Mouse (Mus musculus) Patski (cell line): ENCODE data around the gene Efl1. TPM values are rescaled to one million over a fixed set of nuclear protein-coding genes. Genes with fewer than 3 reads are reported as not detected.

Experiments used
- ATAC-seq: fragments of 100-300 bp; one replicate; pipeline ENCODE4 v1.8.0; 2021
- CTCF ChIA-PET: fragments of 350-600 bp; sonication (Branson Sonifier 250); formaldehyde crosslinking; loops from one replicate; lab custom pipeline; 2022; ENCODE audit warnings: inconsistent platforms; lab: Charles Lee
- POLR2A ChIA-PET: fragments of 350-600 bp; sonication (Branson Sonifier 250); formaldehyde crosslinking; loops from one replicate; lab custom pipeline; 2022; ENCODE audit warnings: antibody characterized with exemption, inconsistent platforms; lab: Charles Lee
- DNase-seq: peaks from one replicate; pipeline ENCODE4 v3.0.0-alpha.2; 2011; ENCODE audit warnings: low read depth, low spot score
- H3K27me3 ChIP-seq: fragments of 371-371 bp; one replicate; pipeline ENCODE4 v1.5.1; 2021
- CTCF ChIP-seq: fragments of 100-300 bp; IDR thresholded peaks from one replicate; pipeline ENCODE4 v1.5.1; 2021
- in situ Hi-C: fragments of 300-500 bp; cut with MboI; formaldehyde crosslinking; loops from 3 replicates; pipeline ENCODE4 v1.11.1; 2018; ENCODE audit warnings: low pct_unique_long_range_greater_than_20kb, mixed read lengths
- polyA plus RNA-seq: library from polyadenylated mRNA; unstranded; gene quantifications from one replicate; pipeline ENCODE4 v1.2.3, GENCODE M21; 2021

Gene Efl1
- polyA plus RNA-seq, 1 experiment from 2014 or later, result 18.8 TPM

DNA sequence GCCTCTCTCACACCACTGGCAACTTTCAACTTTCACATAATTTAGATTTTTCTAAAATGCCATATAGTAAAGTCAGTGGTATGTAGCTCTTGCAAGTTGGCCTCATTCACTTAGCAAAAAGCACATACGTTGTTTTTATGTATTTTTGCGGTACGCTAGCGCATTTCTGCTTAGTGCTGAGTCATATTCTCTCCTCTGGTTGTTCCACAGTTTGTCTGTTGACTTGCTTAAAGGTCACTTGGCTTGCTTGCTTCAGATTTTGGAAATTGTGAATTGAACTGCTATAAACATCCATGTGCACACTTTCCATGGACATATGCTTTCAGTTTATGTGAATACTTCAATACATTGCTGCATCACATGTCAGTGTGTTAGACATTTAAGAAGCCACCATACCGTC is 31.5 kb downstream of the Efl1 start:
- no peaks in the 10 kb centered on the region for H3K27me3 ChIP-seq
- ATAC-seq, result no peak
- in situ Hi-C loops, result no loop called here
- no peak for TF ChIP-seq CTCF
- DNase-seq, result no peak
- ChIA-PET POLR2A (no interaction called here), CTCF (no interaction called here)

DNA sequence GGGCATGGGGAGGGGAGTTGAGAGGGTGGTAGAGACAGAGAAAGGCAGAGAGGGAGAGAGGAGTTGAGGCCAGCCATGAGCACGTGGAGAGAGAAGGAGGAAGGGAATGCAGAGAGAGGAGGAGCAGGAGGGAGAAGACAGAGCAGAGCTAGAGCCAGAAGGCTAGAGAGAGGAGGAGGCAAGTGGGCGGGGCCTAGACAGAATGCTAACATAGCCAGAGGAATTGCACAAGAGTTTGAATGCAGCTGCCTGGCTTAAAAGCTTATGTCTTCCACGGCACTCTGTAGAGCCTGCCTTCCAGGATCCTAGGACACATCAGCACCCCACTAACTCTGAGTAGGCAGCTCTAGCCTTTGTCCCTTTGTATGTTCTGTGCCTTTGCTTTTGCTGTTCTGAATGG is 40.3 kb downstream of the Efl1 start:
- DNase-seq (no peak), ATAC-seq (peak; percentile 74)

DNA sequence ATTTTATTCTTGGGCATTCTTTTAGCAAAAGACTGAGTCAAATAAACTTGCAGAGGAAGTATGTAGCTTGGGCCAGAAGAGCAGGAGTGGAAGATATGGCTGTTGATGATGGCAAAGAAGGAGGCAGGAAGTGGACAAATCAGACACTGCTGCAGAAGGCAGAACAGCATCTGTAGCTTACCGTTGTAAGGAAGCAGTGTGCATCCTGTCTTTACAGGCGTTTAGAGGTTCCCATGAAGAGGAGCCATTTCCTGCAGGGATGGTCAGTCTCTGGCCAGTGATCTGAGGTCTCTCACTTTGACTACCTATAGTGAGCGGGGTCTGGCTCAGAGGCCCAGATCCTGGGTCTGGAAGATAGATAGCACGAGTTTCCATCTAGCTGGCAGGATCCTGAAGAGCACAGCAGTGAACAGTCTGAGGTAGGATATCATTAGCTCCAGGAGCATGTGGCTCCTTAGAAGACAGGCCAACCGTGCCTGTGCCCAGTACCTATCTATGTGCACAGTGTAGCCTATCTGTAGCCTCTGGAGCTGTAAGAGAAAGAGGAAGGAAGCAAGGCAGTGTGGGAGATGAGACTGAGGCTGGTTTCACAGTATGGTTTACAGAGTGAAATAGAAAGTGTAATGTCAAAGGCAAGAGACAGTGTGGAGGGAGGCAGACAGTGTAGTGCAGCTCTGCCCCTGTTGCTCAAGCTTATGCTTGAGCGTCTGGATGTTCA is 42.8 kb downstream of the Efl1 start:
- no peak for TF ChIP-seq CTCF
- no peaks in the 10 kb centered on the region for H3K27me3 ChIP-seq
- CTCF ChIA-PET, result interaction anchor here (0.8 kb wide), 1 partner anchor 23 kb away, joined by 3 read pairs; no protein-coding TSS in a partner anchor
- POLR2A ChIA-PET, result no interaction called here
- in situ Hi-C loops, result no loop called here
- DNase-seq (no peak), ATAC-seq (no peak)

More for the DNA sequence above, 40.3 kb downstream of the Efl1 start:
- in situ Hi-C loops, result no loop called here
- no peaks in the 10 kb centered on the region for H3K27me3 ChIP-seq
- ChIA-PET CTCF (interaction anchor here (1.1 kb wide), 1 partner anchor 12 kb away, joined by 4 read pairs; no protein-coding TSS in a partner anchor), POLR2A (no interaction called here)
- no peak for TF ChIP-seq CTCF

DNA sequence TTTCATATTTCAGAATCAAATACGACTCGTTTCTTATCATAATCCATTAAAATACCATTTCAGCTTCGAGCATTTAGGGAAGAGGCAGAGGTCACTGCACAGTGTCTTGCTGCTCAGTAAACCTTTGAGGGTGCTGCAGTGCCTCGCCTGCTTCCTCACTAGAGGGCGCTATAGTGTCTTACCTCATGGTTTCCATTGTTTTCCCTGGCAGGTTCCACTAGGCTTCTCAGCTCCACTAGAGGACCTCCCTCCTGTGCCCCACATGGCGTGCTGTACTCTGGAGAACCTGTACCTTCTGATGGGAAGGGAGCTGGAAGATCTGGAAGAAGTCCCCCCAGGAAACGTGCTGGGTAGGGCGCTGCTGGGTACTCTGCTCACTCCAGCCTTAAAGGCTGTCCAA is 49.3 kb downstream of the Efl1 start:
- ATAC-seq (no peak), DNase-seq (no peak)
- ChIA-PET POLR2A (interaction anchor here (0.7 kb wide), 1 partner anchor 1299 kb away, joined by 7 read pairs; no protein-coding TSS in a partner anchor), CTCF (interaction anchor here (1.5 kb wide), 1 partner anchor 29 kb away, joined by 3 read pairs; no protein-coding TSS in a partner anchor)
- in situ Hi-C loops, result no loop called here
- peak; percentile 49 for TF ChIP-seq CTCF
- no peaks in the 10 kb centered on the region for H3K27me3 ChIP-seq

DNA sequence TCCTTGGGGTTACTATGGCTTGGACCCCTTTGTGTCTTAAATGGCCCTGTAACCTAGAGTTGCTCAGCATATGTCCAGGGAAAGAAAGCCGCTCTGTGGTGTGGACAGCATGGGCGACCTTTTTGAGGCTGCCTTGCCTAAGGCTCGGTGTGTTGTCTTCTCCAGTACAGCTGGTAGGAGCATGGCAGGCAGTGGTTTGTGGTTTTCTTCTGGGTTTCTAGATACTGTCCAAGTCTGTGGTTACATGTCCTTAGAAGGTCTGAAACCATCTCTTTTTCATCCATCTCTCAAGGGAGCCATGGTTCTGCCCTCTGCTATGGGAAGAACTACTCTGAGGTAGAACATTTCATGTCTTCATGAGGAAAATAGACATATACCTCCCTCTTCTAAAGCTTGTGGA is 50.6 kb downstream of the Efl1 start:
- POLR2A ChIA-PET, result no interaction called here
- CTCF ChIA-PET, result no interaction called here
- ATAC-seq (no peak), DNase-seq (no peak)
- no peak for TF ChIP-seq CTCF
- H3K27me3 ChIP-seq, result no peaks in the 10 kb centered on the region
- in situ Hi-C loops, result no loop called here

DNA sequence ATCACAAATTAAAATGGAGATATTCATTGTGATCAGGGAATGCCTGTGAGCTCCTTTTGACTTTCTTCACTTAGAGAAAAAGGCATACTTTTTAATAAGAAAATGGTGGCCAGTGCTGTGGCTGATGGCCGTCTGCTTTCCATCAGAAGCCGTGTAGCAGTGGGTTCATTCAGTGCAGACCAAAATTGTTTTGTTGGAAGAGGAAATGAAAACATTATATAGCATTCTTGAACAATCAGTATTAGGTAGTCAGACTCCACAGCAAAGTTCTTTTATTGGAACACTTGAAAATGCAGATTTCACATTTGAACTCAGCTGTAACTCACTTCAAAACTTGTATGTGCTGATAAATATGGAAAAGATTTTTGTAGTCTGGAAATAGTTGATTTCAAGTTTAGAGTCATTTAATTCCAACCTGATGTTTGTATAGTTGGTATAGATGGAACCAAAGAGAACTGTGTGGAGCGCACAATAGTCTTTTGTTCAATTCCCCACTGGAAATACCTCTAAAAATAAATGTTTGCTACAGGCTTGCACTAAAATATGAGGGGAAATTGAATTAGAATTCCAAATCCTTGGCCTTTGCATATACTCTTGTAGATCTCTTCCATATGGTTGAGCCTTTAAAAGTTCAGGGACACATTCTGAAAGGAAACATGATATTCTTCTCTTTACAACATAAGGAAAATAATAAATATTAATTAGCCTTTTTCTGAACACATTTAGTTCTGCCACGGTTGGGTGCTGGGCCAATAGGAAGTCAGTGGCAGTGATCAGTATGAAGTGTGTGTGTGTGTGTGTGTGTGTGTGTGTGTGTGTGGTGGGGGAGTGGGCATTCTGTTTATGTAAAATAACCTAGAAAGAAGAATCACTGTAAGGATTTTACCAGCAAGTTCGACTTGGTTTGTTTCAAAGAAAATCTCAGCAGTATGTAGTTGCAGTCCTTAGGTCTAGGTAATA is 54.2 kb downstream of the Efl1 start:
- in situ Hi-C loops, result loop anchor here (25.0 kb wide), 1 partner anchor 510 kb away; no protein-coding TSS in a partner anchor
- no peak for ATAC-seq
- DNase-seq, result no peak
- CTCF ChIA-PET, result interaction anchor here (1.2 kb wide), 1 partner anchor 13 kb away, joined by 4 read pairs; no protein-coding TSS in a partner anchor
- POLR2A ChIA-PET, result no interaction called here
- TF ChIP-seq CTCF, result no peak
- H3K27me3 ChIP-seq, result no peaks in the 10 kb centered on the region

DNA sequence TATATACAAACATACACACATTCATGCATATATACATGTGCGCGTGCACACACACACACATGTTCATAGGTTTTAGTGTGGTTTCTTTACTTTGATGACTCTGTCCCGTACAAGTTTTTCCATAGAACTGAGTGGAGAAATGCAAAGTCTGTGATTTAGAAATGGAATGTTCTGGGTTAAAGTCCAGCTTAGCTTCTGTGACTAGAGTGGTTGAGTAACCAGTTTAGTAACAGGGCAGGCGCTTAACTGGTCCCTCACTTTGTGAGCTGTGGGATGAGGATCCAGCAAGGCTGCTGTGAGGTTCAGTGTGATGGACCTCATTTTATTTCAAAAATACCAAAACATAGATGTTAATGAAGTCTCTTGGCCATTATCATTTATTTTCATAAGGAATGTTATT is 60.8 kb downstream of the Efl1 start:
- TF ChIP-seq CTCF, result no peak
- ChIA-PET POLR2A (no interaction called here), CTCF (no interaction called here)
- no peaks in the 10 kb centered on the region for H3K27me3 ChIP-seq
- DNase-seq (no peak), ATAC-seq (no peak)
- in situ Hi-C loops, result loop anchor here (25.0 kb wide), 1 partner anchor 503 kb away; no protein-coding TSS in a partner anchor

DNA sequence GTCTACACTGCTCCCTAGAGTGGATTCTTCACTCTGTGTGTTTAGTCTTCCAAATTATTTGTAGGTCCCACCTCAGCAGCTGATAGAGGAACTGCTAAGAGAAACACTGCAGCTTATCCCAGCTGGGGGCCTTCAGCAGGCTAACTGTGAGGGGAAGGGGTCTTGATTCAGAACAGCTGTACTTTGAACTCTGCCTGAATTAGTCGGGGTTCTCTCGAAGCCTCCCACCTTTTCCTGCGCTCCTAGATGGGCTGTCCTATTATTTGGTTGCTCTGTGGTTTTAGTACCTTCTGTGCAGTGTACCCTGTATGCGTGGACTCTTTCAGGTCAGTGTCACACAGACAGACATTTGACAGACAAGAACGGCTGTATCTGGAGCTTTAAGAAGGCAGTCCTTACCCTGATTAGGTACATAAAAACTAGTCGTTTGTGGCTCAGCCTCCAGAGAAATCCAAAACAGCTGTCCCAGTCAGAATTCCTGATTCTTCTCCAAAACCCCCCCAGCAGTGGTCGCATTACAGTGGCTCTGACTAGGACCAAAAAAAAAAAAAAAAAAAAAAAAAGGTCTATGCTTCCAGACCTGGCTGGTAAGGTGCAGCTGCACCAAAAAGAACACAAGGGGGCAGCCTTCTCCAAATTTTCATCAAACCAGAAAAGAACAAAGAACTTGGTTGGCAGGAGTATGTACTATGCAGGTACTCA is 66.9 kb downstream of the Efl1 start:
- TF ChIP-seq CTCF, result peak; percentile 77
- CTCF ChIA-PET, result interaction anchor here (0.6 to 2.2 kb wide), 5 partner anchors 9 to 835 kb away, joined by 3 to 9 read pairs (median 3); no protein-coding TSS in a partner anchor
- POLR2A ChIA-PET, result interaction anchor here (0.6 to 1.1 kb wide), 2 partner anchors 152 to 828 kb away, joined by 3 read pairs; partner anchors contain the start of gene Mex3b
- ATAC-seq (peak; percentile 65), DNase-seq (peak; percentile 27)
- H3K27me3 ChIP-seq, result no peaks in the 10 kb centered on the region
- in situ Hi-C loops, result loop anchor here (10.0 to 25.0 kb wide), 2 partner anchors 497 to 769 kb away; no protein-coding TSS in a partner anchor

DNA sequence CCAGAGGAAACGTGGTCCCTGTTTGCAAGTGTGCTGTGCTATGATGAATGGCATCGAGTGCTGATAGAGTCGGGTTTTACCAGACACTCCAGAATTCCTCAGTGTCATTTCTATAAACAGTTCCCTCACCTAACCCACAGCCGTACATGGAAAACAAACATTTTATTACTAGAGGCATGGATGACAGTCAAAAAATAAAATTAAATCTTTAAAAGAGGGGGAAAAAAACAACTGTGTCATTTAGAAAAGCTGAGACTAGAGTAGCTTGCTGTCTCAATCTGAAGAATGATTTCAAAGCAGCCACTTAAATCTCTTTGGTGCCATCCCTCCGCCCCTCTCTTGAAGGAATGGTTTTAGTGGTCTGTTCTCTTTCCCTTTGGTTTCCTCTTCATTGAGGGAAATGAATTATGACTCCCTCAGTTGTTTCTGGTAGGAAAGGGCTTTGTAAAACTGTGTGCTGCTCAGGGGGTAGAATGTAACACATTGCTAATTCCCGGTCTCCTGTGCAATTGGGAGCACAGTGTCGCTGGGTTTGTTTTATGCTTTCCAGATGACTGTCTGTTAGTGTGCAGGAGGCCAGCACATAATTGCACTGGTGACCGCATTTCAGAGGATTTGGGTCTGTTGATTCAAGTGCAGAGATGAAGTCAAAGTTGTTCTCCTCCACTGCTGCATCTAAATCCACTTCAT is 67.6 kb downstream of the Efl1 start:
- DNase-seq (peak; percentile 49), ATAC-seq (peak; percentile 76)
- POLR2A ChIA-PET, result interaction anchor here (0.6 to 1.1 kb wide), 2 partner anchors 151 to 828 kb away, joined by 3 read pairs; partner anchors contain the start of gene Mex3b
- TF ChIP-seq CTCF, result no peak
- in situ Hi-C loops, result loop anchor here (10.0 to 25.0 kb wide), 2 partner anchors 496 to 769 kb away; no protein-coding TSS in a partner anchor
- CTCF ChIA-PET, result interaction anchor here (1.0 to 2.2 kb wide), 3 partner anchors 10 to 834 kb away, joined by 3 to 9 read pairs (median 5); no protein-coding TSS in a partner anchor
- no peaks in the 10 kb centered on the region for H3K27me3 ChIP-seq
